Mouse (Mus musculus) right cerebral cortex, adult 18-20 months (tissue): ENCODE data around the gene Vmn1r212.
"Not testable (repeated sequence)": the region's sequence is repeated elsewhere in the genome, so short reads cannot be mapped to it uniquely, and the experiment has no call there.

Experiments used
- DNase-seq: peaks from one replicate; pipeline ENCODE4 v3.0.0; 2022; ENCODE audit warnings: mixed read lengths

Vmn1r212 gene

DNA sequence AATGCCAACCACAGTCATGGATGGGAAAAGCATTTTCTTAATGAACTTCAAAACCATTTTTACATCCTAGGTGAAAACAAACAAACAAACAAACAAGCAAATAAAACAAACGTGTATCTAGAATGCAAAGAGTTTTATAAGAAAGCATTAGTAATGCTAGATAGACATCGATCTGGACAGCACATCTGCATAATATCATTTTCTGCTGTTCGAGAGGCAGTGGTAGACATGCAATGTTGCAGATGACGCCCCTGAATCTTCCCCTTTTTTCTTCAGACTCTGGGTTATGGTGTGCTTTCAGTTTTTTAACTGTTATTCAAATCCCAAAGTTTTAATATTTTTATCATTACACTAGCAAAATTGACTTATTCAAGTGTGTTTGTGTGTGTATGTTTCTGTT, at the start of gene Vmn1r212:
Gene Vmn1r212 (minus strand): TSS at position 101 of the 400 bp plus-strand sequence.
- no peak for DNase-seq

DNA sequence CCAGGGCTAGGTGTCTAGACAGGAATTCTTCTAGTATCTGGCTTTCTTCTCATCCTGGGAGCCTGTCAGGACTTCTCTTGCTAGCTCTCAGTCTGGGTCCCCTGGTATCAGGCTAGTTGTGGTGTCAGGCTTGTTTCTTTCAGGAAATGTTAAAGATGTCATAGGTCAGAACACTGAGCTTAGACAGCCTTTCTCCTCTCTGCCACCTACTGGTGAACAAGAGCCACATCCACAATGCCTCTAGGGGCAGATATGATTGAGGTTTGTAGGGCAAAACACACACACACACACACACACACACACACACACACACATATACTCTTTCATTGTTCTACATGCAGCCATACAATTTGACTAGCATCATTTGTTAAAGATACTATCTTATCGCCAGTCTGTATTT, 4.7 kb downstream of the Vmn1r212 start:
- no peak for DNase-seq

DNA sequence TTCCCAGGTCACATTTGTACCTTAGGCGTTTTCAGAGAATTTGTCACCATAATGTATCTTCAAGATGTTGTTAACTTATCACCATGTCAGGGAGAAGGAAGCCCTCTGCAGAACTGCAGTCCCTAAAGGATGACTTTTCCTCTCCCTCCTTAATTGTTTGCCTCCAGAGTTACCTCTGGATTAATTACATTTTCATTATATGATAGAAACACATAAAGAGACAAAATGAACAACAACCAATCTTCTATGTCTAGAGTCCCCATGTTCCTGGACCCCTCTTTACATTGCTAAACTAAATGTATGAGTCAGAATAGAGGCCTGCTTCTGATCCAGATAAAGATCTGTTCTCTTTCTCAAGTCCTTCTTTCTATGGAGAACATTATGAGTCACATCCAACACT, 26.5 kb downstream of the Vmn1r212 start, which contains the start of gene Vmn1r211:
Gene Vmn1r211 (minus strand): TSS at position 101 of the 400 bp plus-strand sequence.
- DNase-seq, result no peak

DNA sequence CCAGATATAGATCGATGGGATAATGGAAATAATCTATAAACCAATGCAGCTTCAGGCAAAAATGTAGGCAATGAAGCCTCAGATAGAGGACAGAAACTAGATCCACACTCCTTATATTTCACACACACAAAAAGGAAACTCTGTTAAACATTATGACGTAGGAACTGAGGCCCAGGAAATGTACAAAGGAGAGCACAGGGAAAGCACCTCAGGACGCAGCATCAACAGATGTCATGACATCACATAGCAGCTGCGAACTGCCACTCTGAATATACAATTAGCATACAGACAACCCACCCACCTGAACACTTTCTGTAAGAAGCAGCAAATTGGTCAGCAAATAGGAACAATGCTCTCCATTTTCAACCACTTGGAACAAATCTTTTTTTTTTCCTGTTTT, 29.2 kb downstream of the Vmn1r212 start:
- no peak for DNase-seq

DNA sequence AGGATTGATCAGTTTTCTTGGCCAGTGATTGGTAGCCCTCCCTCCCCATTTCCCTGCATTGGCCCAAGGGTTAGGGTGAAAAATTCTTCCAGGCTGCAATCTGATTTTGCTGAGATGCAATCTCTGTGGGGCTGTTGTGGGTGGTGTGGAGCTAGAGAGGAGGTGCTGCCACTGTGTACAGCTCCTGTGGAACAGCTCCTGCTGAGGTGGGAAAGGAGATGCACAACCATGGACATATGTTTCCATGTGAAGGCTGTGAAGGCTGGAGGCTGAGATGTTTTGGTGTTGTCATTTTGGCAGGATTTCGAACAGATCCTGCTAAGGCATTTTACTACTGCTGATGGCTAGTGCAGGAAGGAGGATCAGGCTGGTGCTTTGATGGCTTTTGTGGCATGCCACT, 37.2 kb downstream of the Vmn1r212 start:
- peak; percentile 9 for DNase-seq

DNA sequence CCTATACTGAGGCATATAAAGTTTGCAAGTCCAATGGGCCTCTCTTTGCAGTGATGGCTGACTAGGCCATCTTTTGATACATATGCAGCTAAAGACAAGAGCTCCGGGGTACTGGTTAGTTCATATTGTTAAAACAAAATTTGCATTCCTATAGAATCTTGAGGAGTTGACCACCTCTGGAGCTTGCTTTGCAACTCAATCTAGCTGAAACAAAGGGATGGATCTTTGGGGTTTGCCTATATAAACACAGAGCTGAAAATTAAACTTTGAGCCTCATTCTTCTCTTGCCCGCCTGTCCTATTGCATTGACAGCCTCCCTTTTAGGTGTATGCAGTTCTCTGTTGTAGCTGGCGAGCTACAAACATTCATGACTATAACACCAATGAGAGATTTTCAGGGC, 39.7 kb downstream of the Vmn1r212 start:
- not testable (repeated sequence) for DNase-seq
